Mouse (Mus musculus): ENCODE measurements around the gene Zpbp2. TPM values are rescaled to one million over a fixed set of nuclear protein-coding genes. Genes with fewer than 3 reads are reported as not detected.

The Zpbp2 gene
- polyA plus RNA-seq, 1 experiment from 2014 or later, result 0.43 TPM

DNA sequence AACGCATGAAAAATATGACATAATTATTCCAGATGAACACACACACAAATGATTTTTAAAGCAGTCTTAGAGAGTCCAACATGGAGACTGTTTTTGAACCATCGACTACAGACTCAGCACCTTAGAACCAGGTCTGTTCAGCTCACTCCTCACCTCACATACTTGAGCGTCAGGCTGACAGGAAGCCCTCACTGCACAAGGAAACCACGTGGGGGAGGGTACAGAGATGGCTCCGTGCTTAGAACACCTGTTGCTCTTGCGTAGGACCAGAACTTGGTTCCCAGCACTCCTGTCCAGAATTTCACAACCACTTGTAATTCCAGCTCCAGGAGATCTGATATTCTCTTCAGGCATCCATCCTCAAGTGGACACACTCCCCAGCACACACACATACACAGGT is 44.1 kb downstream of the Zpbp2 start:
- Histone ChIP-seq H3K4me1 (replicated peaks; ENCODE audit: insufficient read depth, low read length) (no peaks in the 10 kb centered on the region), H3K27me3 (ENCODE audit: insufficient read depth, low read length) (no peaks in the 10 kb centered on the region), H3K9ac (ENCODE audit: low read depth, low read length) (no peak overlapping the region), H3K4me2 (ENCODE audit: low read length) (no peak overlapping the region), H3K4me3 (replicated peaks; ENCODE audit: low read depth, low read length) (no peak overlapping the region), H3K36me3 (ENCODE audit: insufficient read depth, low read length) (no peaks in the 10 kb centered on the region), H3K27ac (no peak overlapping the region), H3K9me3 (replicated peaks; ENCODE audit: low read length) (no peaks in the 10 kb centered on the region)
- DNase-seq (ENCODE audit: low spot score) (no peak), ATAC-seq (replicated peaks; ENCODE audit: low FRiP score, low read depth) (no peak)
- TF ChIP-seq CTCF (IDR thresholded peaks at IDR 0.05; ENCODE audit: low read depth), result no peak
- 67% methylated on average over 6 of the region's 6 CpGs for WGBS

DNA sequence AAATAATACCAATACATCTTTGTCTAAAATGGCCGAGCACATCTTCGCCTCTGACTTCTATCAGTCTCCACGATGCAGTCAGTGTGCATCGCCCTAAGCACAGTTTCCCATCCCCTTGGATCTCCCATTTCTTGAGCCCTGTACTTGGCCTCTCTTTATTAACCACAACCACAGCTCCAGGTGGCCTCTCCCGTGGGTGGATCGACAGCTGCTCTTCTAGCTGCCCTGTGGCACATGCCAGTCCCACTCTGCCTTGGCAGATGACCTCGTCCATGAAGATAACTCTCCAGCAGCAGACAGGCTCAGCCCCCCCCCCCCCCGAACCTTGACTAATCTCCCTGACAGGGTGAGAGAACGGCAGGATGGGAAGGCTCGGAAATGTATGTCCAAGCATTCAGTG is 44.6 kb downstream of the Zpbp2 start:
- 77% methylated on average over 10 of the region's 10 CpGs for WGBS
- Histone ChIP-seq H3K27ac (no peak overlapping the region), H3K9me3 (replicated peaks; ENCODE audit: low read length) (no peaks in the 10 kb centered on the region), H3K4me1 (replicated peaks; ENCODE audit: insufficient read depth, low read length) (no peaks in the 10 kb centered on the region), H3K9ac (ENCODE audit: low read depth, low read length) (no peak overlapping the region), H3K36me3 (ENCODE audit: insufficient read depth, low read length) (no peaks in the 10 kb centered on the region), H3K4me3 (replicated peaks; ENCODE audit: low read depth, low read length) (no peak overlapping the region), H3K4me2 (ENCODE audit: low read length) (no peak overlapping the region), H3K27me3 (ENCODE audit: insufficient read depth, low read length) (no peaks in the 10 kb centered on the region)
- DNase-seq (ENCODE audit: low spot score) (no peak), ATAC-seq (replicated peaks; ENCODE audit: low FRiP score, low read depth) (no peak)
- TF ChIP-seq CTCF (IDR thresholded peaks at IDR 0.05; ENCODE audit: low read depth), result no peak

DNA sequence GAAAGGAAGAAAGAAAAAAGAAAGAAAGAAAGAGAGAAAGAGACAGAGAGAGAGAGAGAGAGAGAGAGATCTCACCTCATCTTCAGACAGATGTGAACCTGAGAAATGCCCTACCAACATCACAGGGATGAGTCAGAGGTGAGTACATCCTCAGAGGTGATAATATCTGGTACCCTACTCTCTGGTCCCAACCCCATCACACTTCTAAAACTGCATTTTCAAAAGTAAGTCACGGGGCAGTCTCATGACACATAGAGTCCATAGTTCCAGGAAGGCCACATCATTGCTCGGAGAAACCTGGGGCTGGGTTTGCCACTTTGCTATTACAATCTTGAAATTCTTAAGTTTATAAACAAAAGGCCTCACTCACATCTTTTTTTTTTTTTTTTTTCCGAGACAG is 45.1 kb downstream of the Zpbp2 start:
- Histone ChIP-seq H3K4me2 (ENCODE audit: low read length) (no peak overlapping the region), H3K4me3 (replicated peaks; ENCODE audit: low read depth, low read length) (no peak overlapping the region), H3K36me3 (ENCODE audit: insufficient read depth, low read length) (no peaks in the 10 kb centered on the region), H3K4me1 (replicated peaks; ENCODE audit: insufficient read depth, low read length) (no peaks in the 10 kb centered on the region), H3K27me3 (ENCODE audit: insufficient read depth, low read length) (peaks cover 4% of the 10 kb centered on the region; the same call in 1 of the 2 replicates), H3K9me3 (replicated peaks; ENCODE audit: low read length) (no peaks in the 10 kb centered on the region), H3K9ac (ENCODE audit: low read depth, low read length) (no peak overlapping the region), H3K27ac (no peak overlapping the region)
- WGBS, result 87% methylated on average over 3 of the region's 3 CpGs
- no peak for ATAC-seq (replicated peaks; ENCODE audit: low FRiP score, low read depth)
- DNase-seq (ENCODE audit: low spot score), result no peak
- no peak for TF ChIP-seq CTCF (IDR thresholded peaks at IDR 0.05; ENCODE audit: low read depth)

DNA sequence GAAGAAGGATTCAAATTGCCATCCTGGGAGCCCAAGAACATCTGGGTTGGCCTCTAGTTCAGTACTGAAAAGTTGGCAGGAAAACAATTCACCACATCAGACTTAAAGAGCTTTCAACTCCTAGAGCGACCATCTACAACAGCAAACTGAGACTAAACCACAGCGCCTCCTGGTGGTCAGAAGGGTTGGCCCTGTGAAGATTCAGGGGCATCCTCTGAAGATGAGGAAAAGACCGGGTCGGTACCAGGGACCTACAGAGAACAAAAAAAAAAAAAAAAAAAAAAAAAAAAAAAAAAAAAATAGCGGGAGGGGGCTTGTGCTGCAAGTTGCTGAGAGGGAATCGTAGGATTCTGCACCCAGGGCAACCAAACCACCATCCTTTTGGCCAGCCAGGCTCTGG is 46.5 kb downstream of the Zpbp2 start:
- H3K4me3 ChIP-seq (replicated peaks; ENCODE audit: low read depth, low read length), result no peak overlapping the region
- WGBS, result 41% methylated on average over 5 of the region's 6 CpGs
- ATAC-seq (replicated peaks; ENCODE audit: low FRiP score, low read depth) (peak; percentile 37; the same call in 1 of the 2 replicates), DNase-seq (ENCODE audit: low spot score) (peak; percentile 89)
- H3K9me3 ChIP-seq (replicated peaks; ENCODE audit: low read length), result no peaks in the 10 kb centered on the region
- H3K27me3 ChIP-seq (ENCODE audit: insufficient read depth, low read length), result peaks cover 8% of the 10 kb centered on the region; the same call in 1 of the 2 replicates
- peak; percentile 86 for TF ChIP-seq CTCF (IDR thresholded peaks at IDR 0.05; ENCODE audit: low read depth)
- no peak overlapping the region for H3K9ac ChIP-seq (ENCODE audit: low read depth, low read length)
- H3K27ac ChIP-seq, result no peak overlapping the region
- H3K36me3 ChIP-seq (ENCODE audit: insufficient read depth, low read length), result no peaks in the 10 kb centered on the region
- H3K4me1 ChIP-seq (replicated peaks; ENCODE audit: insufficient read depth, low read length), result 0 out of 2 replicates have a peak, but pooled peaks cover 5% of the 10 kb centered on the region
- H3K4me2 ChIP-seq (ENCODE audit: low read length), result no peak overlapping the region

DNA sequence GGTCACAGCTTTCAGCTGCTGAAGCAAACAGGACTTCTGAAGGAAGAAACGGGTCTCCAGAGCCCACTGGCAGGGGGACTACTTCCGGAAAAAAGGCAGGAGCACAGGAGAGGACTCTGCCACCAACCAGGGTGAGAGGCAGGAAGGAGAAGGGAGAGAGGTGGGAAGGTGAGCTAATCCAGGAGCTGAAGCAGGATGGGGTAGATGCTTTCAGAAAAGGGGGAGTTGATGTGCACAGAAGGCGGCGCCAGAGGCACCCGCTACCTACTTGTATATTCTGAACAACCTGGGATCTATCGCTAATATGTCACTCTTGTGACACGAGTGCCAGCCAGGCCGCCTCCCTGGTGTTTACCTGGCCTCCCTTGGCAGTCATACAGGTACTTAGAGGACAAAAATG is 47.1 kb downstream of the Zpbp2 start, which contains the start of gene Lrrc3c:
Gene Lrrc3c, plus strand, starts transcription at position 301 of the 400 bp plus-strand sequence.
- Histone ChIP-seq H3K27me3 (ENCODE audit: insufficient read depth, low read length) (peaks cover 8% of the 10 kb centered on the region; the same call in 1 of the 2 replicates), H3K36me3 (ENCODE audit: insufficient read depth, low read length) (no peaks in the 10 kb centered on the region)

DNA sequence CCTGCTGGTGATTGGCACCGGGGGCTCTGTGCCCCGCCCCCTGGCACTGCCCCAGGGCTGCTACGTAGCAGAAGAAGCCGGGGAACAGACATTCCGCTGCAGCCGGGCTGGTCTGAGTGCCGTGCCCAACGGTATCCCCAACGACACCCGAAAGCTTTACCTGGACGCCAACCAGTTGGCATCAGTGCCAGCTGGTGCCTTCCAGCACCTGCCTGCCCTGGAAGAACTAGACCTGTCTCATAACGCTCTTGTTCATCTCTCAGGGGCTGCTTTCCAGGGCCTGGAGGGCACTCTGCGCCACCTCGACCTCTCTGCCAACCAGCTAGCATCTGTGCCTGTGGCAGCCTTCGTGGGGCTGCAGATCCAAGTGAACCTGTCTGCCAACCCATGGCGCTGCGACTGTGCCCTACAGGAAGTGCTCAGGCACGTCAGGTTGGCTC is 48.0 kb downstream of the Zpbp2 start:
- Histone ChIP-seq H3K4me2 (ENCODE audit: low read length) (no peak overlapping the region), H3K9ac (ENCODE audit: low read depth, low read length) (no peak overlapping the region), H3K4me3 (replicated peaks; ENCODE audit: low read depth, low read length) (no peak overlapping the region), H3K27me3 (ENCODE audit: insufficient read depth, low read length) (peaks cover 8% of the 10 kb centered on the region; the same call in 1 of the 2 replicates), H3K36me3 (ENCODE audit: insufficient read depth, low read length) (no peaks in the 10 kb centered on the region), H3K4me1 (replicated peaks; ENCODE audit: insufficient read depth, low read length) (0 out of 2 replicates have a peak, but pooled peaks cover 6% of the 10 kb centered on the region), H3K9me3 (replicated peaks; ENCODE audit: low read length) (no peaks in the 10 kb centered on the region), H3K27ac (no peak overlapping the region)
- DNase-seq (ENCODE audit: low spot score), result no peak
- no peak for TF ChIP-seq CTCF (IDR thresholded peaks at IDR 0.05; ENCODE audit: low read depth)
- ATAC-seq (replicated peaks; ENCODE audit: low FRiP score, low read depth), result no peak
- WGBS, result 57% methylated on average over 18 of the region's 18 CpGs

More for the DNA sequence above, 47.1 kb downstream of the Zpbp2 start, which contains the start of gene Lrrc3c:
- ATAC-seq (replicated peaks; ENCODE audit: low FRiP score, low read depth) (no peak), DNase-seq (ENCODE audit: low spot score) (no peak)
- Histone ChIP-seq H3K9me3 (replicated peaks; ENCODE audit: low read length) (no peaks in the 10 kb centered on the region), H3K4me2 (ENCODE audit: low read length) (no peak within 1 kb of the TSS), H3K4me3 (replicated peaks; ENCODE audit: low read depth, low read length) (no peak within 1 kb of the TSS), H3K4me1 (replicated peaks; ENCODE audit: insufficient read depth, low read length) (0 out of 2 replicates have a peak, but pooled peaks cover 6% of the 10 kb centered on the region), H3K27ac (no peak within 1 kb of the TSS), H3K9ac (ENCODE audit: low read depth, low read length) (no peak within 1 kb of the TSS)
- WGBS, result 79% methylated on average over 8 of the region's 8 CpGs
- no peak for TF ChIP-seq CTCF (IDR thresholded peaks at IDR 0.05; ENCODE audit: low read depth)

DNA sequence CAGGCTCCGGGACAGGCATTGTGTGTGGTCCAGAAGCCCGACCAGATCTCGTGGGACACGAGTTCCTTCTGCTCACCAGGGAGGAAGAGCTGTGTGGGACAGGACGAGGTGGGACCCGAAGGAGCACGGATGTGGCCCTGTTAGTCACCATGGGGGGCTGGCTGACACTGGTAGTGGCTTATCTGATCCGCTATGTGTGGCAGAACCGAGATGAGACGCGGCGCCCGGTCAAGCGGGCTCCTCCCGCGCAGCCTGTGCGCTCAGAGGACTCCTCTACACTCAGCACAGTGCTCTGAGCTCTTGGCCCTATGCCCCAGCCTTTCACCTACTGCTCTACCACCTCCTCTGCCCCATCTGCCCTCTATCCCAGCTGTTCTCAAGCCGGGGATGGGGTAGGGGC is 48.4 kb downstream of the Zpbp2 start:
- H3K9me3 ChIP-seq (replicated peaks; ENCODE audit: low read length), result no peaks in the 10 kb centered on the region
- H3K9ac ChIP-seq (ENCODE audit: low read depth, low read length), result no peak overlapping the region
- ATAC-seq (replicated peaks; ENCODE audit: low FRiP score, low read depth) (no peak), DNase-seq (ENCODE audit: low spot score) (no peak)
- H3K27ac ChIP-seq, result no peak overlapping the region
- no peak overlapping the region for H3K4me2 ChIP-seq (ENCODE audit: low read length)
- H3K36me3 ChIP-seq (ENCODE audit: insufficient read depth, low read length), result no peaks in the 10 kb centered on the region
- TF ChIP-seq CTCF (IDR thresholded peaks at IDR 0.05; ENCODE audit: low read depth), result no peak
- 27% methylated on average over 18 of the region's 18 CpGs for WGBS
- H3K4me3 ChIP-seq (replicated peaks; ENCODE audit: low read depth, low read length), result no peak overlapping the region
- 0 out of 2 replicates have a peak, but pooled peaks cover 6% of the 10 kb centered on the region for H3K4me1 ChIP-seq (replicated peaks; ENCODE audit: insufficient read depth, low read length)
- H3K27me3 ChIP-seq (ENCODE audit: insufficient read depth, low read length), result peaks cover 8% of the 10 kb centered on the region; the same call in 1 of the 2 replicates
